Mouse (Mus musculus) embryonic facial prominence, embryonic 11.5 days (tissue): ENCODE results near the gene Smcp. TPM values are rescaled to one million over a fixed set of nuclear protein-coding genes. Genes with fewer than 3 reads are reported as not detected.

ENCODE experiments used
- ATAC-seq: fragments of 200-750 bp; cut with Nextera tagmentation; replicated peaks from 2 replicates; pipeline ENCODE4 v1.8.0; 2017; ENCODE audit warnings: low read depth; ENCODE audit not compliant: insufficient number of reproducible peaks, low FRiP score, low TSS enrichment
- DNase-seq: peaks from one replicate; pipeline ENCODE4 v3.0.0-alpha.2; 2015; ENCODE audit warnings: low spot score
- H3K27ac ChIP-seq: fragments of 300-500 bp; sonication (generic); replicated peaks from 2 replicates; pipeline ENCODE4 v1.5.1; 2014; ENCODE audit warnings: mild to moderate bottlenecking, low read depth, low read length, control low read depth
- H3K27me3 ChIP-seq: fragments of 300-500 bp; sonication (generic); 2 replicates; pipeline ENCODE4 v1.6.1; 2014; ENCODE audit warnings: mild to moderate bottlenecking, low read length, moderate library complexity, mixed read lengths; ENCODE audit not compliant: control insufficient read depth, insufficient read depth
- H3K36me3 ChIP-seq: fragments of 300-500 bp; sonication (generic); replicated peaks from 2 replicates; pipeline ENCODE4 v1.6.1; 2014; ENCODE audit warnings: low read depth, mild to moderate bottlenecking, low read length, moderate library complexity, mixed read lengths; ENCODE audit not compliant: control insufficient read depth, insufficient read depth
- H3K4me1 ChIP-seq: fragments of 300-500 bp; sonication (generic); 2 replicates; pipeline ENCODE4 v1.6.1; 2014; ENCODE audit warnings: low read length, mixed read lengths; ENCODE audit not compliant: control insufficient read depth, insufficient read depth
- H3K4me2 ChIP-seq: fragments of 300-500 bp; sonication (generic); 2 replicates; pipeline ENCODE4 v1.6.1; 2014; ENCODE audit warnings: low read depth, mild to moderate bottlenecking, control low read depth, low read length, moderate library complexity
- H3K4me3 ChIP-seq: fragments of 300-500 bp; sonication (generic); 2 replicates; pipeline ENCODE4 v1.5.1; 2014; ENCODE audit warnings: low read depth, low read length, control low read depth
- H3K9ac ChIP-seq: fragments of 300-500 bp; sonication (generic); replicated peaks from 2 replicates; pipeline ENCODE4 v1.6.1; 2014; ENCODE audit warnings: mild to moderate bottlenecking, control low read depth, low read length
- H3K9me3 ChIP-seq: fragments of 300-500 bp; sonication (generic); replicated peaks from 2 replicates; pipeline ENCODE4 v1.6.1; 2016; ENCODE audit warnings: mild to moderate bottlenecking, low read length, inconsistent platforms, mixed read lengths; ENCODE audit not compliant: control insufficient read depth
- WGBS: fragments of 180-500 bp; shearing (Covaris S2); extraction: QIAGEN DNeasy Blood & Tissue Kit; methylation state at CpG from one replicate; pipeline ENCODE4 v1.1.7; 2014; 5-methylcytosine and 5-hydroxymethylcytosine counted together
- polyA plus RNA-seq: library from polyadenylated mRNA; unstranded; fragments of >200 nt; fragmentation: Nextera tagmentation; extraction: Ambion mirVana; gene quantifications from 2 replicates; pipeline ENCODE4 v1.2.1, GENCODE M21; 2014

Gene Smcp
- polyA plus RNA-seq, 1 experiment from 2014 or later, result not detected

- Histone ChIP-seq H3K36me3 (no peaks in the 10 kb centered on the region), H3K27me3 (no peaks in the 10 kb centered on the region), H3K4me2 (no peak overlapping the region), H3K4me1 (no peaks in the 10 kb centered on the region), H3K4me3 (no peak overlapping the region), H3K9ac (no peak overlapping the region), H3K27ac (no peak overlapping the region), H3K9me3 (no peaks in the 10 kb centered on the region)
- ATAC-seq, result no peak
- no peak for DNase-seq
These were observed 11.2 kb upstream of the Smcp start for GRCm38 (mm10) chr3:92599973-92600372.

GRCm38 (mm10) chr3:92598429-92598828 lies 9.6 kb upstream of the Smcp start:
- WGBS, result 96% methylated on average over 2 of the region's 2 CpGs
- H3K9ac ChIP-seq, result no peak overlapping the region
- DNase-seq (no peak), ATAC-seq (no peak)
- H3K4me2 ChIP-seq, result no peak overlapping the region
- no peaks in the 10 kb centered on the region for H3K9me3 ChIP-seq
- H3K27ac ChIP-seq, result no peak overlapping the region
- H3K27me3 ChIP-seq, result no peaks in the 10 kb centered on the region
- H3K36me3 ChIP-seq, result no peaks in the 10 kb centered on the region
- no peak overlapping the region for H3K4me3 ChIP-seq
- no peaks in the 10 kb centered on the region for H3K4me1 ChIP-seq

- Histone ChIP-seq H3K4me1 (no peaks in the 10 kb centered on the region), H3K4me3 (no peak overlapping the region), H3K27ac (no peak overlapping the region), H3K9me3 (no peaks in the 10 kb centered on the region), H3K9ac (no peak overlapping the region), H3K36me3 (no peaks in the 10 kb centered on the region), H3K4me2 (no peak overlapping the region), H3K27me3 (no peaks in the 10 kb centered on the region)
- 88% methylated on average over 3 of the region's 3 CpGs for WGBS
- DNase-seq (no peak), ATAC-seq (no peak)
These were observed 1.6 kb downstream of the Smcp start for GRCm38 (mm10) chr3:92587190-92587589.

- 39% methylated on average over 1 of the region's 1 CpGs for WGBS
- no peak overlapping the region for H3K4me2 ChIP-seq
- H3K27ac ChIP-seq, result no peak overlapping the region
- H3K27me3 ChIP-seq, result no peaks in the 10 kb centered on the region
- H3K9me3 ChIP-seq, result no peaks in the 10 kb centered on the region
- ATAC-seq, result no peak
- no peaks in the 10 kb centered on the region for H3K4me1 ChIP-seq
- H3K36me3 ChIP-seq, result no peaks in the 10 kb centered on the region
- no peak overlapping the region for H3K9ac ChIP-seq
- no peak for DNase-seq
- no peak overlapping the region for H3K4me3 ChIP-seq
These were observed 3.7 kb downstream of the Smcp start for GRCm38 (mm10) chr3:92585055-92585454.

- Histone ChIP-seq H3K4me1 (no peaks in the 10 kb centered on the region), H3K4me3 (no peak overlapping the region), H3K4me2 (no peak overlapping the region), H3K9ac (no peak overlapping the region), H3K9me3 (no peaks in the 10 kb centered on the region), H3K36me3 (no peaks in the 10 kb centered on the region), H3K27me3 (no peaks in the 10 kb centered on the region), H3K27ac (no peak overlapping the region)
- 59% methylated on average over 3 of the region's 3 CpGs for WGBS
- DNase-seq (no peak), ATAC-seq (no peak)
These were observed 5.5 kb downstream of the Smcp start for GRCm38 (mm10) chr3:92583164-92583826.

GRCm38 (mm10) chr3:92579508-92579907 lies 9.3 kb downstream of the Smcp start:
- Histone ChIP-seq H3K4me1 (no peaks in the 10 kb centered on the region), H3K4me2 (no peak overlapping the region), H3K27ac (no peak overlapping the region), H3K9ac (no peak overlapping the region), H3K4me3 (no peak overlapping the region), H3K36me3 (no peaks in the 10 kb centered on the region), H3K9me3 (no peaks in the 10 kb centered on the region), H3K27me3 (no peaks in the 10 kb centered on the region)
- DNase-seq (no peak), ATAC-seq (no peak)
- WGBS, result 66% methylated on average over 1 of the region's 1 CpGs

GRCm38 (mm10) chr3:92578652-92579413 lies 10.0 kb downstream of the Smcp start:
- no peaks in the 10 kb centered on the region for H3K36me3 ChIP-seq
- no peak overlapping the region for H3K9ac ChIP-seq
- no peaks in the 10 kb centered on the region for H3K27me3 ChIP-seq
- no peaks in the 10 kb centered on the region for H3K4me1 ChIP-seq
- no peak overlapping the region for H3K4me3 ChIP-seq
- DNase-seq (no peak), ATAC-seq (no peak)
- H3K27ac ChIP-seq, result no peak overlapping the region
- no peak overlapping the region for H3K4me2 ChIP-seq
- 77% methylated on average over 4 of the region's 4 CpGs for WGBS
- H3K9me3 ChIP-seq, result no peaks in the 10 kb centered on the region

- ATAC-seq (no peak), DNase-seq (no peak)
- no peaks in the 10 kb centered on the region for H3K9me3 ChIP-seq
- no peaks in the 10 kb centered on the region for H3K36me3 ChIP-seq
- H3K27me3 ChIP-seq, result no peaks in the 10 kb centered on the region
- H3K4me2 ChIP-seq, result no peak within 1 kb of the TSS
- no peak within 1 kb of the TSS for H3K27ac ChIP-seq
- 70% methylated on average over 1 of the region's 1 CpGs for WGBS
- no peaks in the 10 kb centered on the region for H3K4me1 ChIP-seq
- H3K9ac ChIP-seq, result no peak within 1 kb of the TSS
- no peak within 1 kb of the TSS for H3K4me3 ChIP-seq
These were observed 15.3 kb downstream of the Smcp start, which contains the start of gene Ivl for GRCm38 (mm10) chr3:92573449-92574041. Ivl (minus strand) TSS chr3:92573735.
